Mouse (Mus musculus) erythroblast, embryonic 14.5 days (primary cell): ENCODE data around the gene Wdr45.

Experiments used
- GATA1 ChIP-seq: IDR thresholded peaks from 2 replicates; pipeline ENCODE4 v1.6.1; 2012; ENCODE audit warnings: low read length, inconsistent platforms, mixed read lengths
- TAL1 ChIP-seq: IDR thresholded peaks from 3 replicates; pipeline ENCODE4 v1.6.1; 2012; ENCODE audit warnings: low read length, inconsistent platforms, mixed read lengths

GRCm38 (mm10) chrX:7740082-7740819 lies 26.1 kb downstream of the Wdr45 start:
- TF ChIP-seq GATA1 (no peak), TAL1 (no peak)
